Mouse (Mus musculus) myocyte (in vitro differentiated cells): ENCODE data around the gene Unc93b1. TPM values are rescaled to one million over a fixed set of nuclear protein-coding genes. Genes with fewer than 3 reads are reported as not detected.
"Not testable (repeated sequence)": the region's sequence is repeated elsewhere in the genome, so short reads cannot be mapped to it uniquely, and the experiment has no call there.

Experiments used
- H3K27me3 ChIP-seq: one replicate; pipeline ENCODE4 v1.6.1; 2011; ENCODE audit not compliant: control insufficient read depth, insufficient read depth, insufficient read length
- H3K36me3 ChIP-seq: one replicate; pipeline ENCODE4 v1.6.1; 2011; ENCODE audit not compliant: control insufficient read depth, insufficient read depth
- H3K4me2 ChIP-seq: one replicate; pipeline ENCODE4 v1.6.1; 2011; ENCODE audit warnings: low read depth, control low read depth
- H3K4me3 ChIP-seq: one replicate; pipeline ENCODE4 v1.5.1; 2011; ENCODE audit warnings: mild to moderate bottlenecking, control low read depth, moderate library complexity
- H3K79me2 ChIP-seq: one replicate; pipeline ENCODE4 v1.6.1; 2011; ENCODE audit not compliant: control insufficient read depth, insufficient read depth
- H3ac ChIP-seq: one replicate; pipeline ENCODE4 v1.6.1; 2011; ENCODE audit not compliant: control insufficient read depth, insufficient read length
- CEBPB ChIP-seq: IDR thresholded peaks from 2 replicates; pipeline ENCODE4 v1.6.1; 2011; ENCODE audit warnings: mild to moderate bottlenecking, moderate library complexity; ENCODE audit not compliant: poor library complexity, insufficient read depth, severe bottlenecking
- E2F4 ChIP-seq: IDR thresholded peaks from one replicate; pipeline ENCODE4 v1.6.1; 2011; ENCODE audit warnings: mild to moderate bottlenecking, control low read depth, moderate library complexity; ENCODE audit not compliant: insufficient read depth
- MAX ChIP-seq: IDR thresholded peaks from one replicate; pipeline ENCODE4 v1.6.1; 2011; ENCODE audit warnings: low read depth, mild to moderate bottlenecking, control low read depth
- MYOD1 ChIP-seq, 3 experiments: IDR thresholded peaks; one replicate each; pipeline ENCODE4 v1.6.1; 2011; ENCODE audit warnings: control low read depth in 2 of 3, low read depth in 2 of 3, mild to moderate bottlenecking in 2 of 3, moderate library complexity in 1 of 3; ENCODE audit not compliant: insufficient read length in 2 of 3, control insufficient read depth in 1 of 3
- MYOG ChIP-seq, 3 experiments: IDR thresholded peaks; one replicate each; pipeline ENCODE4 v1.6.1; 2011; ENCODE audit warnings: control low read depth in 2 of 3, low read depth in 2 of 3, mild to moderate bottlenecking in 2 of 3; ENCODE audit not compliant: insufficient read length in 2 of 3, control insufficient read depth in 1 of 3, insufficient read depth in 1 of 3
- POLR2A ChIP-seq: IDR thresholded peaks from one replicate; pipeline ENCODE4 v1.6.1; 2011; ENCODE audit warnings: low read depth, mild to moderate bottlenecking, control low read depth, moderate library complexity; ENCODE audit not compliant: insufficient read length
- POLR2AphosphoS2 ChIP-seq: IDR thresholded peaks from one replicate; pipeline ENCODE4 v1.6.1; 2011; ENCODE audit warnings: low read depth, control low read depth; ENCODE audit not compliant: insufficient read length
- REST ChIP-seq: IDR thresholded peaks from one replicate; pipeline ENCODE4 v1.6.1; 2011; ENCODE audit warnings: mild to moderate bottlenecking, control low read depth, moderate library complexity; ENCODE audit not compliant: insufficient read depth, insufficient read length
- SRF ChIP-seq: IDR thresholded peaks from one replicate; pipeline ENCODE4 v1.6.1; 2011; ENCODE audit warnings: low read depth; ENCODE audit not compliant: control insufficient read depth, insufficient read length
- TCF12 ChIP-seq: IDR thresholded peaks from one replicate; pipeline ENCODE4 v1.6.1; 2011; ENCODE audit warnings: mild to moderate bottlenecking, control low read depth; ENCODE audit not compliant: poor library complexity, insufficient read depth, severe bottlenecking
- TCF3 ChIP-seq: IDR thresholded peaks from one replicate; pipeline ENCODE4 v1.6.1; 2011; ENCODE audit warnings: low read depth, control low read depth; ENCODE audit not compliant: insufficient read length
- USF1 ChIP-seq: IDR thresholded peaks from one replicate; pipeline ENCODE4 v1.6.1; 2011; ENCODE audit warnings: low read depth, mild to moderate bottlenecking, control low read depth, moderate library complexity
- polyA plus RNA-seq: library from polyadenylated mRNA; unstranded; fragments of >200 nt; fragmentation: generic; extraction: Trizol; gene quantifications from one replicate; pipeline ENCODE4 v1.2.1, GENCODE M21; 2012; ENCODE audit warnings: missing spikeins

The Unc93b1 gene
- polyA plus RNA-seq, 1 experiment: 4.0 TPM

DNA sequence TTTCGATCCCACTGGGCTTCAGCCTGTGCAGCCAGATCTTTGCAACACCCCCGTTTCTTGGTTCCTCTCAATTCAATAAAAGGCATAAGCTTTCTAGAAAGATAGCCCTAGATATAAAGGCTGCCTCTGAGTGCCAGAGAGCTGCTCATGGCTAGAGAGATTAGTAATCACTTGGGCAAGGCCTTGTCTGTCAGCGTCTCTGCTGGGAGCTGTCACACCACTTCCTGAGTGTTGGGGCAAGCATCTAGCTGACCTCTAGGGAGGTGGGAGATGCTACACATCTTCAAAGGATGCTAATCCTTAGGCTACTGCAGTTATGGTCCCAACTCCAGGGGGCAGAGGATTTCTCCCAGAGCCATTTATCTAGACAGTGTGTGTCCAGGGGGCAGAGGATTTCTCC lies 32.3 kb downstream of the Unc93b1 start:
- no peak for TF ChIP-seq MAX
- TF ChIP-seq MYOD1 (IDR thresholded peaks at IDR 0.05; ENCODE audit: control insufficient read depth in 1 of 3, insufficient read length in 2 of 3, low read depth in 2 of 3): no peak
- TF ChIP-seq MYOG (IDR thresholded peaks at IDR 0.05; ENCODE audit: control insufficient read depth in 1 of 3, insufficient read depth in 1 of 3, insufficient read length in 2 of 3, low read depth in 2 of 3): no peak
- no peak for TF ChIP-seq USF1
- Histone ChIP-seq H3K4me3 (no peak overlapping the region), H3K36me3 (no peaks in the 10 kb centered on the region), H3ac (no peak overlapping the region), H3K27me3 (peaks cover 18% of the 10 kb centered on the region), H3K79me2 (no peaks in the 10 kb centered on the region), H3K4me2 (no peak overlapping the region)

GRCm38 (mm10) chr19:3972229-3972628 lies 37.2 kb downstream of the Unc93b1 start, which contains the start of gene Aldh3b2:
Gene Aldh3b2, plus strand, starts transcription at chr19:3972328.
- Histone ChIP-seq H3K4me2 (no peak within 1 kb of the TSS), H3K4me3 (no peak within 1 kb of the TSS), H3K79me2 (no peaks in the 10 kb centered on the region), H3ac (no peak within 1 kb of the TSS), H3K36me3 (no peaks in the 10 kb centered on the region), H3K27me3 (peaks cover 24% of the 10 kb centered on the region)
- peak in 2 of 3 experiments; percentile 68 to 81 for TF ChIP-seq MYOD1 (IDR thresholded peaks at IDR 0.05; ENCODE audit: control insufficient read depth in 1 of 3, insufficient read length in 2 of 3, low read depth in 2 of 3)
- TF ChIP-seq E2F4: no peak
- TF ChIP-seq MYOG (IDR thresholded peaks at IDR 0.05; ENCODE audit: control insufficient read depth in 1 of 3, insufficient read depth in 1 of 3, insufficient read length in 2 of 3, low read depth in 2 of 3): peak in 2 of 3 experiments; percentile 39 to 78
- TF ChIP-seq TCF12: no peak

DNA sequence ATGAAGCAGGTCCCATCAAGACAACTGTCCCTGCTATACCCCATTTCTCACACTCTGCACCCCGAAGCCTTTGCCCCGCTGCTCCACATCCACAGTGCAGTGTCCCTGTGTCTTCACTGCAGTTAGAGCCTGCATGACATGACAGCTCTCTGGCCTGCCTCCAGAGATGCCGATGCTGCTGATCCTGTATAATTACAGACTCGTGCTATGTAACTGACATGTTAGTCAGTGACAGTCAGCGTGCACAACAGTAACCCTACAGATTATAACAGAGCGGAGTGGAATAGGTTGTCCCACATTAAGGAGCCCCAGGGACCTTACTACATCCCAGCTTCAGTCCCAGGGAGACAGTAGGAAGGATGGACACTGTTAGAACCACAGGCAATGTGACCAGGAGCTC lies 39.6 kb downstream of the Unc93b1 start:
- not testable (repeated sequence) for H3K4me2 ChIP-seq, H3K79me2 ChIP-seq, H3ac ChIP-seq, H3K36me3 ChIP-seq, H3K4me3 ChIP-seq
- H3K27me3 ChIP-seq: peaks cover 19% of the 10 kb centered on the region

GRCm38 (mm10) chr19:3975866-3976265 lies 40.9 kb downstream of the Unc93b1 start:
- peaks cover 11% of the 10 kb centered on the region for H3K27me3 ChIP-seq
- no peaks in the 10 kb centered on the region for H3K79me2 ChIP-seq
- TF ChIP-seq POLR2AphosphoS2: no peak
- no peak for TF ChIP-seq E2F4
- TF ChIP-seq MAX: no peak
- no peak for TF ChIP-seq TCF3
- TF ChIP-seq MYOG (IDR thresholded peaks at IDR 0.05; ENCODE audit: control insufficient read depth in 1 of 3, insufficient read depth in 1 of 3, insufficient read length in 2 of 3, low read depth in 2 of 3): no peak
- no peak for TF ChIP-seq USF1
- TF ChIP-seq CEBPB: no peak
- no peak for TF ChIP-seq POLR2A
- TF ChIP-seq TCF12: no peak
- TF ChIP-seq REST: no peak
- TF ChIP-seq MYOD1 (IDR thresholded peaks at IDR 0.05; ENCODE audit: control insufficient read depth in 1 of 3, insufficient read length in 2 of 3, low read depth in 2 of 3): no peak
- TF ChIP-seq SRF: no peak
- no peak overlapping the region for H3K4me3 ChIP-seq
- no peaks in the 10 kb centered on the region for H3K36me3 ChIP-seq
- no peak overlapping the region for H3K4me2 ChIP-seq
- no peak overlapping the region for H3ac ChIP-seq

DNA sequence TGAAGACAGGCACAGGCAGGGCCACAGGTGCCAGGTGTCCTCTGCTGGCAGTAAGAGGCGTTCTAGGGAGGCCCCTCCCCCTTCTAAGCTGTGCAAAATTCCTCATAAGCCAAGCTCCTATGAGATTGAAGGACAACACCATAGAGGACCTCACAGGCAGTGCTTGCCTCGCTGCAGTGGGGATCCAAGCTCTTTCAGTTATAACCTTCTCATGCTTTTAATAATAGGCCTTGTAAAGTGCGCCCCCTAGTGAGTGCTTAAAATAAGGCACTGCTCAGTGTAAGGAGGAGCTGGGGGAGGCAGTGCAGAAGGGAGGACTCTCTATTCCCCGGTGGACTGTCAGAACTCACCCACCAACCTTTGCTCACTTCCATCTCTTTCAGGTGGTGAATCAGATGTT lies 45.3 kb downstream of the Unc93b1 start:
- Histone ChIP-seq H3K4me3 (no peak overlapping the region), H3K27me3 (no peaks in the 10 kb centered on the region), H3K36me3 (no peaks in the 10 kb centered on the region), H3ac (no peak overlapping the region), H3K79me2 (no peaks in the 10 kb centered on the region), H3K4me2 (no peak overlapping the region)
- TF ChIP-seq MYOD1 (IDR thresholded peaks at IDR 0.05; ENCODE audit: control insufficient read depth in 1 of 3, insufficient read length in 2 of 3, low read depth in 2 of 3) (no peak), MYOG (IDR thresholded peaks at IDR 0.05; ENCODE audit: control insufficient read depth in 1 of 3, insufficient read depth in 1 of 3, insufficient read length in 2 of 3, low read depth in 2 of 3) (no peak), SRF (no peak), POLR2A (no peak), TCF12 (no peak), E2F4 (no peak), MAX (no peak), USF1 (no peak), REST (no peak), POLR2AphosphoS2 (no peak), TCF3 (no peak), CEBPB (no peak)
